9 mouse cellular contexts compared by ENCODE assay signal in genomic region chr12:27104925-27105571, GRCm38 (mm10).
DNase-seq lines count a peak whose midpoint lies in the region.
"Had no signal": no experiment of that assay in that cellular context is flagged by ENCODE, and none has a peak within 500 bp of the region (broad histone marks: within the 10 kb centered on the region; RNA-seq: fewer than 3 reads in every experiment).

No protein-coding gene starts in this region.

- peak; percentile 19 for DNase-seq in cerebellum, postnatal 14 days
- no peak for DNase-seq in cerebellum, adult 8-10 months
- peak; percentile 24 for DNase-seq in lung, postnatal 10 days
- DNase-seq in lung, adult 18-20 months: no peak
- DNase-seq in layer of hippocampus, postnatal 14 days (ENCODE audit: low spot score in 2 of 2): peak; percentile 26 to 32
- DNase-seq in right cerebral cortex, postnatal 25 days: peak; percentile 53
- DNase-seq in cerebellum, adult 11-12 months: no peak
- DNase-seq in gastrocnemius, adult 18-20 months (ENCODE audit: low spot score): no peak
- DNase-seq: kidney, postnatal 4 days had no signal

Comparison
In these comparisons a context has a peak if more than half of its experiments do, and no peak if none do; other contexts are left out.
1. DNase-seq: peak in cerebellum, postnatal 14 days (2 of 2), lung, postnatal 10 days (single experiment), layer of hippocampus, postnatal 14 days (2 of 2) and right cerebral cortex, postnatal 25 days (single experiment); none in cerebellum, adult 8-10 months (single experiment), lung, adult 18-20 months (0 of 2), cerebellum, adult 11-12 months (single experiment) and gastrocnemius, adult 18-20 months (single experiment).